Mouse (Mus musculus): ENCODE measurements around the gene Gm36864.

DNA sequence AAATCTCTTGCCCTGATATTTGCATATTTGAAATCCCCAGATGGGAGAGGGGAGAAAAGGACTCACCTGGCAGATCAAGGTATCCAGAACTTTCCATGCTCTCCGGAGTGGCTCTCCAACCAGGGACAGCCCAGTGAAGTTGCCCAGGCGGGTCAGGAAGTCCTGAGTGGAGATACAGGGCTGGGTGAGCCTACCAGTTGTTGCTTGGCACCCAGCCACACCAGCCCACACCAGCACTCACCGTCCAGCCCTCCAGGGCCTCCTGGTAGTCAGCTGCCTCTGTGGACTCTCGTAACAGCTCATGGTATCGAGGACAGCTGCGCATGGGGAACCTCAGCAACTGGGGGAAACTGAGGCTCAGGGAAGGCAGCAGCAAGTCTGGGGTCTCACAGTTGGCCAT is 19.0 kb downstream of the Gm36864 start:
- 0 out of 2 replicates have a peak, but pooled peaks have one; percentile 6 for TF ChIP-seq POLR2A (IDR thresholded peaks at IDR 0.05; ENCODE audit: low read depth, low read length)
- no peak for TF ChIP-seq CTCF (IDR thresholded peaks at IDR 0.05; ENCODE audit: borderline replicate concordance, insufficient read depth, low read length)
